Mouse (Mus musculus): ENCODE data around the gene Ccsap. TPM values are rescaled to one million over a fixed set of nuclear protein-coding genes. Genes with fewer than 3 reads are reported as not detected.

Gene Ccsap
- polyA plus RNA-seq, 1 experiment: 0.30 TPM

DNA sequence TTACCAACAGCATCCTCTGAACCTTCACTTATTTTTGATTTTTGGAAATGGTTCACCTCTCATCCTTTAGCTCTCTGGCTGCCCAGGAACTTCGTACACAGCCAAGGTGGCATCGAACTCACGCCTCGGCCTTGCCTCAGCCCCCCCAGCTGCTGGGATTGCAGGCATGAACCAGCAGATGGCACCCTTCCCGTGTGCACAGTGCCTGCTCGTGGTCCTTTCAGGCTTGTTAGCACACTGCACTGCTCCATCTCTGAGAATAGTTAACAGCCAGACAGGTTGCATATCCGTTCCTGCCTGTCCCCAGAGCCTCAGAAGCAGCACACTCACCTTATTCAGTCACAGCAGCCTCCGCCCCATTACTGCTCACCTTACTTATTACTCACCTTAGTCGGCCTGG lies 34.0 kb downstream of the Ccsap start:
- H3K36me3 ChIP-seq (ENCODE audit: control insufficient read depth, insufficient read depth, low read length): no peaks in the 10 kb centered on the region
- no peak for DNase-seq
- H3K4me1 ChIP-seq (ENCODE audit: control insufficient read depth, insufficient read depth, low read length): peaks cover 4% of the 10 kb centered on the region; the same call in 1 of the 2 replicates
- no peak overlapping the region for H3K4me3 ChIP-seq (ENCODE audit: insufficient read depth, low read depth, low read length)
- no peaks in the 10 kb centered on the region for H3K27me3 ChIP-seq (replicated peaks; ENCODE audit: control insufficient read depth, insufficient read depth, low read length)
- TF ChIP-seq CTCF (conservative IDR thresholded peaks at IDR 0.05; ENCODE audit: insufficient read depth, insufficient read length, low read depth, low read length) (peak; percentile 61), POLR2A (IDR thresholded peaks at IDR 0.05; ENCODE audit: low read depth, low read length) (no peak)
- WGBS: 59% methylated on average over 9 of the region's 9 CpGs
- H3K27ac ChIP-seq (ENCODE audit: insufficient read depth, low read depth, low read length): no peak overlapping the region

DNA sequence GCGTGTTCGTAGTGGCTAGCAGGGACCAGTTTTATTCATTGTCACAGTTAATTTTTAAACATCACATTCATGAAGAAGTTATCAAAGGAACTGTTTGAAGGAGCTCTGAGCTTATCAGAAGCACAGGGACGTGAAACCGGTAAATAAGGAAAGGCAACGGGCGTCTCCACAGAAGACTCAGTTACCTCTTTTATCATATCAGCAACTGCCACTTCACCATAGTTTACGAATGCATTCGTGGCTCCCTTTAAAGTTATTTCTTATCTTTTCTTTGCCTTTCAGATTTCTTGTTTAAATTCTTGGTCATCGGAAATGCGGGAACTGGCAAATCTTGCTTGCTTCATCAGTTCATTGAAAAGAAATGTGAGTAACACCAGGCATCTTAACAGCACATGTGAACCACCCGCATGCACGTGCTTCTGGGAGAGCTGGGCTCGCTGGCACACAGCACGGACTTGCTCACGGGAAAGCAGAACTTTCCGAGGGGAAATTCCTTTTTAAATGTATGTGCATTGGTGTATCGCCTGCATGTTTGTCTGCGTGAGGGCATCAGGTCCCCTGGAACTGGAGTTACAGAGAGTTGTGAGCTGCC lies 36.4 kb downstream of the Ccsap start:
- H3K36me3 ChIP-seq (ENCODE audit: control insufficient read depth, insufficient read depth, low read length): no peaks in the 10 kb centered on the region
- H3K4me3 ChIP-seq (ENCODE audit: insufficient read depth, low read depth, low read length): no peak overlapping the region
- H3K27me3 ChIP-seq (replicated peaks; ENCODE audit: control insufficient read depth, insufficient read depth, low read length): no peaks in the 10 kb centered on the region
- H3K27ac ChIP-seq (ENCODE audit: insufficient read depth, low read depth, low read length): no peak overlapping the region
- no peak for DNase-seq
- TF ChIP-seq CTCF (conservative IDR thresholded peaks at IDR 0.05; ENCODE audit: insufficient read depth, insufficient read length, low read depth, low read length) (no peak), POLR2A (IDR thresholded peaks at IDR 0.05; ENCODE audit: low read depth, low read length) (no peak)
- peaks cover 9% of the 10 kb centered on the region for H3K4me1 ChIP-seq (ENCODE audit: control insufficient read depth, insufficient read depth, low read length)
- WGBS: 91% methylated on average over 18 of the region's 18 CpGs

DNA sequence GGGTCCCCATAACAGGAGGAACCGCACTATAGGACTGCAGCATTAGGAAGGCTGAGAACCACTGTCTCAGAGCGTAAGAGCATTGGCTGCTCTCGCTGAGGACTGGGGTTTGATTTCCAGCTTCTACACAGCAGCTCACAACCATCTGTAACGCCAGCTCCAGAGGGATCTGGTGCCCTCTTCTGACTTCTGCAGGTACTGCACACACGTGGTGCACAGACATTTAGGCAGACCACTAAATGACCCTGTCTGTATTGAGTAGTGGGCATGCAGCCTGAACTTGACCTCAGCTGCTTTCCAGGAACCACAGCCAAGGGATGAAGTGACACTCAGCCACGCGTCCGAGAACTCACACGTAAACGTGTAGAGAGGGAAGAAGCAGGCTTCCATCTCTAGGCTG lies 36.9 kb downstream of the Ccsap start:
- H3K27ac ChIP-seq (ENCODE audit: insufficient read depth, low read depth, low read length): no peak overlapping the region
- H3K4me3 ChIP-seq (ENCODE audit: insufficient read depth, low read depth, low read length): no peak overlapping the region
- TF ChIP-seq CTCF (conservative IDR thresholded peaks at IDR 0.05; ENCODE audit: insufficient read depth, insufficient read length, low read depth, low read length) (peak; percentile 37), POLR2A (IDR thresholded peaks at IDR 0.05; ENCODE audit: low read depth, low read length) (no peak)
- H3K36me3 ChIP-seq (ENCODE audit: control insufficient read depth, insufficient read depth, low read length): no peaks in the 10 kb centered on the region
- peaks cover 9% of the 10 kb centered on the region for H3K4me1 ChIP-seq (ENCODE audit: control insufficient read depth, insufficient read depth, low read length)
- H3K27me3 ChIP-seq (replicated peaks; ENCODE audit: control insufficient read depth, insufficient read depth, low read length): no peaks in the 10 kb centered on the region
- 97% methylated on average over 10 of the region's 10 CpGs for WGBS
- no peak for DNase-seq

DNA sequence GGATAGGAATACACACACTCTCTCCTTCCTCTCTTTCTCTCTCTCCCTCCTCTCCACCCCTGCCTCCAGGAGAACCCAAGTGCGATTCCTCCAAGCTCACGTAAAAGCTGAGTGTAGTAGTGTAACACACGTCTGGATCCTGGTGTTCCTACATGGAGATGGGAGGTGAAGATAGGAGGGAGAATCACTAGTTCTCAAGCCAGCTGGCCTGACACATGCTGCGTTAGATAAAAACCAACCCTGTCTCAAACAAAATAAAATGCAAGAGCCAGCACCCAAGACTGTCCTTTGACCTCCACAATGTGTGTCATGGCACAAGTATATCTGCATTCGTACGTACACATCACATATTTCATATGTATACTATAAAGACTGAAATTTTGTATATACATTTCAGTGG lies 39.2 kb downstream of the Ccsap start:
- H3K4me3 ChIP-seq (ENCODE audit: insufficient read depth, low read depth, low read length): no peak overlapping the region
- H3K36me3 ChIP-seq (ENCODE audit: control insufficient read depth, insufficient read depth, low read length): no peaks in the 10 kb centered on the region
- TF ChIP-seq POLR2A (IDR thresholded peaks at IDR 0.05; ENCODE audit: low read depth, low read length): no peak
- no peak for TF ChIP-seq CTCF (conservative IDR thresholded peaks at IDR 0.05; ENCODE audit: insufficient read depth, insufficient read length, low read depth, low read length)
- WGBS: 56% methylated on average over 6 of the region's 6 CpGs
- no peaks in the 10 kb centered on the region for H3K27me3 ChIP-seq (replicated peaks; ENCODE audit: control insufficient read depth, insufficient read depth, low read length)
- H3K4me1 ChIP-seq (ENCODE audit: control insufficient read depth, insufficient read depth, low read length): peaks cover 9% of the 10 kb centered on the region
- peak overlapping the region; percentile 84 for H3K27ac ChIP-seq (ENCODE audit: insufficient read depth, low read depth, low read length)
- no peak for DNase-seq

DNA sequence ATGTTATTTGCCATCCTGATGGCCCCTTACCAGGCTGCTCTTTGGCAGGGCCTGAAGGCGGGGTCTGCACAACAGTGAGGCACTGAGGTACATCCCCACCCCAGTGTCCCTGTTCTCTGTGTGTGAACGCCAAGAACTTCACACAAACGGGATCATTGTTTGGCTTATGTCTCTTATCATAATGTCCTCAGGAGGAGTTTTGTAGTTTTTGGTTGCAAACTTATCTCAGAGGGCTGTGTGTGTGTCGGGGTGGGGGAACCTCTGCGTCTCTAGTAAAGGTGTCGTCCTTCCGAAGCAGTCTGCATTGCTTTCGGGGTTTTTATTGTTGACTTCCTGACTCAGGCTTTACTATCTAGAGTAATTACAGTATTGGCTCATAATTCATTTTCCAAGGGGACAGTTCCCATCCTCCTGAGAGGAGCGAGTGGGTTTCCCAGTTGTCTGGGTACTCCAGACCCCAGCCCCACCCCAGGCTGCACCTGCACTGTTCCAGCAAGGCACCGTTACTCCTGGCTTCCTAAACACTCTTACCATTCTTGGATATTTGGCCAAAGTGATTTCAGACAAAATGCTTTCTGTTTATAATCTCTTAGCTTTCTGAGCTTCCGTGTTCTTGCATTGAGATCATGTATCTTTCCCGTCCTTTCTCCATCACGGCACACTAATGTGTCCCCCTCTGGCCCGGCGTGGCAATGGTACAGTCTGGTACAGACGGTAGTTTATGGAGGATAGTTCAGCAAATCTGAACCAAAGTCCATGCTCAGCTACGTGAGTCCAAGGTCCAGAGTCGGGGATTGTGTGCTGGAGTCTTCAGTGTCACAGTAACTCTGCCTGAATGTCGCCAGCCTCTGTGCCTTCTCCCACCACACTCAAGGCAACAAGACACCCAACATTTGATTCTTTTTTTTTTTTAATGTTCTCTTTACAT lies 40.1 kb downstream of the Ccsap start:
- no peaks in the 10 kb centered on the region for H3K27me3 ChIP-seq (replicated peaks; ENCODE audit: control insufficient read depth, insufficient read depth, low read length)
- no peak overlapping the region for H3K4me3 ChIP-seq (ENCODE audit: insufficient read depth, low read depth, low read length)
- TF ChIP-seq CTCF (conservative IDR thresholded peaks at IDR 0.05; ENCODE audit: insufficient read depth, insufficient read length, low read depth, low read length) (no peak), POLR2A (IDR thresholded peaks at IDR 0.05; ENCODE audit: low read depth, low read length) (no peak)
- peaks cover 9% of the 10 kb centered on the region for H3K4me1 ChIP-seq (ENCODE audit: control insufficient read depth, insufficient read depth, low read length)
- peak overlapping the region; percentile 84 for H3K27ac ChIP-seq (ENCODE audit: insufficient read depth, low read depth, low read length)
- no peaks in the 10 kb centered on the region for H3K36me3 ChIP-seq (ENCODE audit: control insufficient read depth, insufficient read depth, low read length)
- 72% methylated on average over 19 of the region's 19 CpGs for WGBS
- DNase-seq: peak; percentile 83

DNA sequence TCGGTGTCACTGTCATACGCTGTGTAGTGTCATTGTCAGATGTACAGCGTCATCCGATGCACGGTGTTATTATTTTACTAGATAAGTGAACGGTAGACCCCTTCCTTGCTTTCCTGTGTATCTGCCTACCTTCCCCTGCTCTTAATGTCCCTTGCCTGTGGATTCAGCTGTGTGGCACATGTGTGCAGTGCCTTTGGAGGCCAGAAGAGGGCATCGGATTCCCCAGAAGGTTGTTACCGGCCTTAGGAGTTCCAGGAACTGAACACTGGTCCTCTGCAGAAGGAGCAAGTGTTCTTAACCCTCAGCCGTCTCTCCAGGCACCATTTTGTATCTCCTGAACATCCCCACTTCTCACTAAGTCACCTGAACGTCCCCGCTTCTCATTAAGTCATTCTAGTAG lies 42.3 kb downstream of the Ccsap start:
- Histone ChIP-seq H3K36me3 (ENCODE audit: control insufficient read depth, insufficient read depth, low read length) (no peaks in the 10 kb centered on the region), H3K4me3 (ENCODE audit: insufficient read depth, low read depth, low read length) (no peak overlapping the region), H3K27me3 (replicated peaks; ENCODE audit: control insufficient read depth, insufficient read depth, low read length) (no peaks in the 10 kb centered on the region), H3K4me1 (ENCODE audit: control insufficient read depth, insufficient read depth, low read length) (peaks cover 22% of the 10 kb centered on the region), H3K27ac (ENCODE audit: insufficient read depth, low read depth, low read length) (no peak overlapping the region)
- TF ChIP-seq CTCF (conservative IDR thresholded peaks at IDR 0.05; ENCODE audit: insufficient read depth, insufficient read length, low read depth, low read length) (peak; percentile 20; the same call in 1 of the 2 replicates), POLR2A (IDR thresholded peaks at IDR 0.05; ENCODE audit: low read depth, low read length) (no peak)
- 97% methylated on average over 11 of the region's 11 CpGs for WGBS
- no peak for DNase-seq

DNA sequence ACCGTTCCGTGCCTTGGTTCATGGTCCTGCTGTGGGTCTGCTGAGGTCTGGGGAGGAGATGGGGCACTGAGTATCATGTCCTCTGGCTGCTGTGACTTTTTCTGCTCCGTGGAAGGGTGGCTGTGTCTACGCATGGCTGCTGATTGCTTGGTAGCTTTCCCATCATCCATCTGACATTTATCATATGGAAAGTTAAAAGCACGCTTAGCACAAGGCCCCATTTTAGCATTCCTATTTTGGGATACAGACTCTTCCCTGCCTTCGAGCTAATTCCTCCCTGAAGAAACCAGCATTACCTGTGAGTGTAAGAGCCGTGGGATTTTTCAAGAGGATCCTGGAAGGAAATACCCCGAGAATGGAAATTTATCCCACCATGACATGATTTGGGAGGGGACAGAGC lies 43.1 kb downstream of the Ccsap start:
- no peaks in the 10 kb centered on the region for H3K36me3 ChIP-seq (ENCODE audit: control insufficient read depth, insufficient read depth, low read length)
- peaks cover 19% of the 10 kb centered on the region for H3K4me1 ChIP-seq (ENCODE audit: control insufficient read depth, insufficient read depth, low read length)
- TF ChIP-seq CTCF (conservative IDR thresholded peaks at IDR 0.05; ENCODE audit: insufficient read depth, insufficient read length, low read depth, low read length) (no peak), POLR2A (IDR thresholded peaks at IDR 0.05; ENCODE audit: low read depth, low read length) (no peak)
- H3K27ac ChIP-seq (ENCODE audit: insufficient read depth, low read depth, low read length): no peak overlapping the region
- H3K4me3 ChIP-seq (ENCODE audit: insufficient read depth, low read depth, low read length): no peak overlapping the region
- WGBS: 76% methylated on average over 8 of the region's 8 CpGs
- DNase-seq: no peak
- H3K27me3 ChIP-seq (replicated peaks; ENCODE audit: control insufficient read depth, insufficient read depth, low read length): no peaks in the 10 kb centered on the region
